9 mouse cellular contexts compared by ENCODE assay signal in the genomic region with DNA sequence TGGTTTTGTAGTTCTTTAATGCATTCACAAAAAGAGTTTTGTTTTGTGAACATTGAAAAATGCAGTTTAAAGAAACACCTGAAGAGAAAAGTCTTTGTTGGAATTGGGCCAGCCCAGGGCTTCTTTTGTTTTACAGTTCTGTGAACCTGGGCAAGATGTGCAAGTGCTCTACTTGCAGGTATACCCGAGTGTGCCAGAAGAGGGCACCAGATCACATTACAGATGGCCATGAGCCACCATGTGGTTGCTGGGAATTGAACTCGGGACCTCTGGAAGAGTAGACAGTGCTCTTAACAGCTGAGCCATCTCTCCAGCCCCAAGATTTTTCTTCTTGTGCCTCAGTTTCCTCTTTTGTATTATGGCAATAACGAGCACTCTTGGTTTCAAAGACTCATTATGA. TPM values are rescaled to one million over a fixed set of nuclear protein-coding genes. Genes with fewer than 3 reads are reported as not detected.
DNase-seq lines count a peak whose midpoint lies in the region; ATAC-seq and TF ChIP-seq lines count a peak whose summit lies in the region.
"Had no signal": no experiment of that assay in that cellular context is flagged by ENCODE, and none has a peak within 500 bp of the region (broad histone marks: within the 10 kb centered on the region; RNA-seq: fewer than 3 reads in every experiment).

No protein-coding gene starts in this region.

- H3K27ac ChIP-seq in bone marrow macrophage, adult 2 months (ENCODE audit: insufficient read depth, low read depth, low read length), result no peak overlapping the region
- no peak overlapping the region for H3K27ac ChIP-seq in hindbrain, embryonic 14.5 days
- H3K27ac ChIP-seq: heart, embryonic 15.5 days had no signal

- no peak overlapping the region for H3K4me2 ChIP-seq in hindbrain, embryonic 14.5 days (replicated peaks)
- H3K4me2 ChIP-seq: heart, embryonic 15.5 days had no signal

- no peaks in the 10 kb centered on the region for H3K9me3 ChIP-seq in hindbrain, embryonic 14.5 days (ENCODE audit: control insufficient read depth, low read length)
- H3K9me3 ChIP-seq: heart, embryonic 15.5 days had no signal

- intact Hi-C loops in left cerebral cortex, postnatal 4 days (cut with DNase I), result no loop called here

- ATAC-seq in cerebellum, adult (ENCODE audit: insufficient number of reproducible peaks, low FRiP score, low TSS enrichment), result no peak
- no peak for ATAC-seq in hindbrain, embryonic 14.5 days (ENCODE audit: low FRiP score)

- H3K36me3 ChIP-seq in hindbrain, embryonic 14.5 days (replicated peaks; ENCODE audit: control insufficient read depth, insufficient read depth), result peaks cover 63% of the 10 kb centered on the region

- no peak for TF ChIP-seq POLR2A in bone marrow macrophage, adult 2 months (IDR thresholded peaks at IDR 0.05; ENCODE audit: borderline replicate concordance, low read depth, low read length)
- no peak for TF ChIP-seq POLR2A in lung, adult 2 months (IDR thresholded peaks at IDR 0.05; ENCODE audit: borderline replicate concordance, extremely low read depth, low read depth, low read length)

- no peak overlapping the region for H3K4me3 ChIP-seq in bone marrow macrophage, adult 2 months (ENCODE audit: insufficient read depth, low read length)
- no peak overlapping the region for H3K4me3 ChIP-seq in lung, adult 2 months (replicated peaks; ENCODE audit: extremely low read depth, low read depth, low read length)
- H3K4me3 ChIP-seq in hindbrain, embryonic 14.5 days (replicated peaks; ENCODE audit: low read length), result no peak overlapping the region
- H3K4me3 ChIP-seq: heart, embryonic 15.5 days had no signal

- DNase-seq in cerebellum, adult 18-20 months, result peak; percentile 42 to 51
- peak; percentile 38 for DNase-seq in left cerebral cortex, postnatal 4 days
- DNase-seq in left cerebral cortex, adult 18-20 months (ENCODE audit: low spot score in 2 of 2), result no peak
- peak; percentile 54 for DNase-seq in lung, adult 2 months
- peak; percentile 77 for DNase-seq in thymus, postnatal 14 days
- DNase-seq in hindbrain, embryonic 14.5 days (ENCODE audit: low spot score), result no peak

- H3K27me3 ChIP-seq in hindbrain, embryonic 14.5 days (ENCODE audit: control insufficient read depth, insufficient read depth, low read length), result no peaks in the 10 kb centered on the region
- H3K27me3 ChIP-seq: heart, embryonic 15.5 days had no signal

- H3K9ac ChIP-seq in hindbrain, embryonic 14.5 days, result no peak overlapping the region
- H3K9ac ChIP-seq: heart, embryonic 15.5 days had no signal

- TF ChIP-seq CTCF in bone marrow macrophage, adult 2 months (IDR thresholded peaks at IDR 0.05; ENCODE audit: low read depth, low read length), result peak; percentile 18; the same call in 1 of the 2 replicates
- peak; percentile 52 for TF ChIP-seq CTCF in lung, adult 2 months (IDR thresholded peaks at IDR 0.05; ENCODE audit: insufficient read depth, low read length)

- 54% methylated on average over 3 of the region's 3 CpGs for WGBS in lung, adult 2 months
- 58% methylated on average over 3 of the region's 3 CpGs for WGBS in hindbrain, embryonic 14.5 days

- peaks cover 30% of the 10 kb centered on the region for H3K4me1 ChIP-seq in bone marrow macrophage, adult 2 months (ENCODE audit: control insufficient read depth, insufficient read depth, low read length)
- peaks cover 6% of the 10 kb centered on the region; the same call in 1 of the 2 replicates for H3K4me1 ChIP-seq in lung, adult 2 months (ENCODE audit: control insufficient read depth, insufficient read depth, low read length)
- peaks cover under 1% of the 10 kb centered on the region; the same call in 1 of the 2 replicates for H3K4me1 ChIP-seq in hindbrain, embryonic 14.5 days (replicated peaks; ENCODE audit: control insufficient read depth, insufficient read depth, low read length)

RNA-seq across cellular contexts. Expression of gene Kat8, which starts 5.9 kb away (rescaled TPM):
- 10 to 100 TPM; 28.1 to 31.1 TPM for total RNA-seq in left cerebral cortex, postnatal 4 days (2021)
- 10 to 100 TPM; 29.7 to 33.3 TPM for total RNA-seq in left cerebral cortex, adult 18-20 months (2021)
- 23.7 and 29.1 TPM in 2 replicates for polyA plus RNA-seq in bone marrow macrophage, adult 2 months (2012; ENCODE audit: insufficient read depth, insufficient read length, missing spikeins)
- 10.4 and 12.5 TPM in 2 replicates for polyA plus RNA-seq in lung, adult 2 months (2012; rRNA removed)
- 42.1 and 46.0 TPM in 2 replicates for polyA plus RNA-seq in hindbrain, embryonic 14.5 days (2014; fragmentation: Nextera tagmentation; extraction: Ambion mirVana)

RNA-seq across cellular contexts. Expression of gene Prss8, which starts 11.7 kb away (rescaled TPM):
- total RNA-seq in left cerebral cortex, postnatal 4 days (2021), result 1 to 10 TPM in 1 of 2 experiments, under 1 TPM in 1; 0.54 to 1.6 TPM
- total RNA-seq in left cerebral cortex, adult 18-20 months (2021), result under 1 TPM; 0.40 to 0.42 TPM
- polyA plus RNA-seq in bone marrow macrophage, adult 2 months (2012; ENCODE audit: insufficient read depth, insufficient read length, missing spikeins), result not detected in 2 replicates
- 157 and 158 TPM in 2 replicates for polyA plus RNA-seq in lung, adult 2 months (2012; rRNA removed)
- polyA plus RNA-seq in hindbrain, embryonic 14.5 days (2014; fragmentation: Nextera tagmentation; extraction: Ambion mirVana), result 0.25 TPM in 2 replicates

RNA-seq across cellular contexts. Expression of gene Bckdk, which starts 14.3 kb away (rescaled TPM):
- 10 to 100 TPM; 39.2 to 43.5 TPM for total RNA-seq in left cerebral cortex, postnatal 4 days (2021)
- 10 to 100 TPM; 34.3 to 39.3 TPM for total RNA-seq in left cerebral cortex, adult 18-20 months (2021)
- 50.9 and 73.8 TPM in 2 replicates for polyA plus RNA-seq in bone marrow macrophage, adult 2 months (2012; ENCODE audit: insufficient read depth, insufficient read length, missing spikeins)
- polyA plus RNA-seq in lung, adult 2 months (2012; rRNA removed), result 72.7 and 94.7 TPM in 2 replicates
- 65.5 and 69.2 TPM in 2 replicates for polyA plus RNA-seq in hindbrain, embryonic 14.5 days (2014; fragmentation: Nextera tagmentation; extraction: Ambion mirVana)

RNA-seq across cellular contexts. Expression of gene Vkorc1, which starts 22.8 kb away (rescaled TPM):
- 10 to 100 TPM; 27.4 to 28.2 TPM for total RNA-seq in left cerebral cortex, postnatal 4 days (2021)
- 10 to 100 TPM; 21.3 to 24.0 TPM for total RNA-seq in left cerebral cortex, adult 18-20 months (2021)
- polyA plus RNA-seq in bone marrow macrophage, adult 2 months (2012; ENCODE audit: insufficient read depth, insufficient read length, missing spikeins), result 93.3 and 116 TPM in 2 replicates
- polyA plus RNA-seq in lung, adult 2 months (2012; rRNA removed), result 176 and 201 TPM in 2 replicates
- polyA plus RNA-seq in hindbrain, embryonic 14.5 days (2014; fragmentation: Nextera tagmentation; extraction: Ambion mirVana), result 71.9 and 81.8 TPM in 2 replicates

RNA-seq across cellular contexts. Expression of gene Gm21974, which starts 22.9 kb away (rescaled TPM):
- not detected for total RNA-seq in left cerebral cortex, postnatal 4 days (2021)
- not detected for total RNA-seq in left cerebral cortex, adult 18-20 months (2021)
- not detected in 2 replicates for polyA plus RNA-seq in bone marrow macrophage, adult 2 months (2012; ENCODE audit: insufficient read depth, insufficient read length, missing spikeins)
- not detected in 2 replicates for polyA plus RNA-seq in lung, adult 2 months (2012; rRNA removed)
- not detected in 2 replicates for polyA plus RNA-seq in hindbrain, embryonic 14.5 days (2014; fragmentation: Nextera tagmentation; extraction: Ambion mirVana)
- polyA plus RNA-seq: heart, embryonic 15.5 days had no signal

Comparison
In these comparisons a context has a peak if more than half of its experiments do, and no peak if none do; other contexts are left out.
1. DNase-seq: peak in cerebellum, adult 18-20 months (2 of 2), left cerebral cortex, postnatal 4 days (single experiment), lung, adult 2 months (single experiment) and thymus, postnatal 14 days (single experiment); none in left cerebral cortex, adult 18-20 months (0 of 2) and hindbrain, embryonic 14.5 days (single experiment).
2. RNA of gene Prss8, which starts 11.7 kb away (polyA plus RNA-seq): 157 to 158 TPM in lung, adult 2 months; 0.25 TPM in hindbrain, embryonic 14.5 days and not detected in bone marrow macrophage, adult 2 months; every median in the first group is over 100 times any median in the second.